In genomic region chr9:44396684-44397411, GRCm38 (mm10) we compare ENCODE assay signal across 8 mouse cellular contexts. TPM values are rescaled to one million over a fixed set of nuclear protein-coding genes. Genes with fewer than 3 reads are reported as not detected.
DNase-seq lines count a peak whose midpoint lies in the region; ATAC-seq lines count a peak whose summit lies in the region.

TSS of gene Slc37a4 (plus strand) at chr9:44396852.

- H3K27me3 ChIP-seq in forebrain, embryonic 14.5 days (replicated peaks; ENCODE audit: control insufficient read depth, insufficient read depth, low read length): no peaks in the 10 kb centered on the region
- H3K27me3 ChIP-seq in neural tube, embryonic 15.5 days (replicated peaks): no peaks in the 10 kb centered on the region

- peaks cover 39% of the 10 kb centered on the region for H3K36me3 ChIP-seq in forebrain, embryonic 14.5 days (ENCODE audit: control insufficient read depth, insufficient read depth, low read length)
- peaks cover 20% of the 10 kb centered on the region for H3K36me3 ChIP-seq in neural tube, embryonic 15.5 days

- 0 out of 2 replicates have a peak, but pooled peaks cover 6% of the 10 kb centered on the region for H3K4me1 ChIP-seq in forebrain, embryonic 14.5 days (ENCODE audit: control insufficient read depth, insufficient read depth, low read length)
- peaks cover 38% of the 10 kb centered on the region for H3K4me1 ChIP-seq in neural tube, embryonic 15.5 days

- peak within 1 kb of the TSS; percentile 39; the same call in 1 of the 2 replicates for H3K27ac ChIP-seq in forebrain, embryonic 14.5 days (ENCODE audit: low read depth, low read length)
- peak within 1 kb of the TSS; percentile 97 for H3K27ac ChIP-seq in neural tube, embryonic 15.5 days (replicated peaks)

- H3K4me3 ChIP-seq in forebrain, embryonic 14.5 days (ENCODE audit: low read depth, low read length): peak within 1 kb of the TSS; percentile 66
- H3K4me3 ChIP-seq in neural tube, embryonic 15.5 days (replicated peaks): peak within 1 kb of the TSS; percentile 87

- WGBS in forebrain, embryonic 14.5 days: under 1% methylated on average over 42 of the region's 43 CpGs
- under 1% methylated on average over 43 of the region's 43 CpGs for WGBS in neural tube, embryonic 15.5 days

- peak; percentile 97 for ATAC-seq in forebrain, embryonic 14.5 days
- ATAC-seq in neural tube, embryonic 15.5 days (ENCODE audit: low FRiP score): peak; percentile 96

- DNase-seq in ES-CJ7 (ENCODE audit: low read depth, low spot score): peak; percentile 97
- peak; percentile 97 for DNase-seq in cerebellum, adult 11 months
- DNase-seq in forebrain, embryonic 14.5 days (ENCODE audit: low spot score): peak; percentile 95
- peak; percentile 90 to 91 for DNase-seq in heart, postnatal 14 days
- DNase-seq in layer of hippocampus, adult 11-12 months (ENCODE audit: low spot score): peak; percentile 93
- DNase-seq in lung, adult 18-20 months: peak; percentile 99 to 100
- DNase-seq in testis, postnatal 14 days (ENCODE audit: low spot score): peak; percentile 92

- no peaks in the 10 kb centered on the region for H3K9me3 ChIP-seq in forebrain, embryonic 14.5 days (replicated peaks; ENCODE audit: control insufficient read depth, low read length)
- no peaks in the 10 kb centered on the region for H3K9me3 ChIP-seq in neural tube, embryonic 15.5 days (replicated peaks)

- H3K9ac ChIP-seq in forebrain, embryonic 14.5 days (ENCODE audit: low read length): peak within 1 kb of the TSS; percentile 69
- peak within 1 kb of the TSS; percentile 93 for H3K9ac ChIP-seq in neural tube, embryonic 15.5 days (replicated peaks)

- intact Hi-C loops in heart, postnatal 14 days (cut with DNase I): no loop called here

- H3K4me2 ChIP-seq in forebrain, embryonic 14.5 days (ENCODE audit: low read length): peak within 1 kb of the TSS; percentile 71
- H3K4me2 ChIP-seq in neural tube, embryonic 15.5 days: peak within 1 kb of the TSS; percentile 94

RNA-seq across cellular contexts. Expression of gene Slc37a4, which starts in this region (rescaled TPM):
- 39.5 and 42.0 TPM in 2 replicates for polyA plus RNA-seq in forebrain, embryonic 14.5 days (2014; fragmentation: Nextera tagmentation; extraction: Ambion mirVana)
- 10 to 100 TPM; 29.6 to 31.0 TPM for total RNA-seq in heart, postnatal 14 days (2021)
- 61.3 and 69.8 TPM in 2 replicates for polyA plus RNA-seq in neural tube, embryonic 15.5 days (2015; fragmentation: Nextera tagmentation; extraction: Ambion mirVana)

Comparison
In these comparisons a context has a peak if more than half of its experiments do, and no peak if none do; other contexts are left out.
1. Peak in every context shown above with its lines: DNase-seq, ATAC-seq, H3K4me3 ChIP-seq and H3K27ac ChIP-seq.